Mouse (Mus musculus) C2C12 (cell line): ENCODE results near the gene Bche. TPM values are rescaled to one million over a fixed set of nuclear protein-coding genes. Genes with fewer than 3 reads are reported as not detected.

Source experiments
- H3K27me3 ChIP-seq: one replicate; pipeline ENCODE4 v1.6.1; 2011; ENCODE audit not compliant: control insufficient read depth, insufficient read depth, insufficient read length
- H3K36me3 ChIP-seq: one replicate; pipeline ENCODE4 v1.6.1; 2011; ENCODE audit not compliant: control insufficient read depth, insufficient read depth
- H3K4me3 ChIP-seq: one replicate; pipeline ENCODE4 v1.5.1; 2011; ENCODE audit warnings: mild to moderate bottlenecking, control low read depth; ENCODE audit not compliant: poor library complexity, insufficient read depth, severe bottlenecking
- H3K79me2 ChIP-seq: one replicate; pipeline ENCODE4 v1.6.1; 2011; ENCODE audit not compliant: control insufficient read depth, insufficient read depth
- H3K79me3 ChIP-seq: one replicate; pipeline ENCODE4 v1.6.1; 2011; ENCODE audit warnings: low read depth, control low read depth
- H3ac ChIP-seq: one replicate; pipeline ENCODE3; 2011; ENCODE audit warnings: low read depth; ENCODE audit not compliant: control insufficient read depth, insufficient read length
- CTCF ChIP-seq: IDR thresholded peaks from one replicate; pipeline ENCODE4 v1.5.1; 2011; ENCODE audit not compliant: control insufficient read depth, insufficient read depth, insufficient read length
- MAX ChIP-seq: IDR thresholded peaks from one replicate; pipeline ENCODE4 v1.6.1; 2011; ENCODE audit warnings: mild to moderate bottlenecking, control low read depth
- polyA plus RNA-seq: library from polyadenylated mRNA; unstranded; fragments of >200 nt; fragmentation: generic; extraction: Trizol; gene quantifications from one replicate; pipeline ENCODE4 v1.2.1, GENCODE M21; 2012; ENCODE audit warnings: missing spikeins

Bche gene
- polyA plus RNA-seq, 1 experiment: not detected

GRCm38 (mm10) chr3:73591757-73592533, 116.3 kb downstream of the Bche start:
- Histone ChIP-seq H3K4me3 (no peak overlapping the region), H3K27me3 (no peaks in the 10 kb centered on the region), H3K79me2 (no peaks in the 10 kb centered on the region), H3K79me3 (no peaks in the 10 kb centered on the region), H3K36me3 (no peaks in the 10 kb centered on the region), H3ac (no peak overlapping the region)
- TF ChIP-seq CTCF (no peak), MAX (no peak)
